Mouse (Mus musculus) olfactory bulb, adult 2 months (tissue): ENCODE measurements around the gene Necab2. TPM values are rescaled to one million over a fixed set of nuclear protein-coding genes. Genes with fewer than 3 reads are reported as not detected.

ENCODE experiments used
- H3K27ac ChIP-seq: fragments of 200-500 bp; 2 replicates; pipeline ENCODE4 v1.5.1; 2012; ENCODE audit warnings: low read depth, low read length; ENCODE audit not compliant: insufficient read depth
- H3K4me1 ChIP-seq: fragments of 200-500 bp; 2 replicates; pipeline ENCODE4 v1.6.1; 2012; ENCODE audit warnings: low read length; ENCODE audit not compliant: control insufficient read depth, insufficient read depth
- H3K4me3 ChIP-seq: fragments of 200-500 bp; 2 replicates; pipeline ENCODE4 v1.5.1; 2012; ENCODE audit warnings: mild to moderate bottlenecking, low read depth, low read length, moderate library complexity; ENCODE audit not compliant: insufficient read depth
- CTCF ChIP-seq: fragments of 200-500 bp; IDR thresholded peaks from 2 replicates; pipeline ENCODE4 v1.5.1; 2012; ENCODE audit warnings: low read depth, mild to moderate bottlenecking, low read length, moderate library complexity; ENCODE audit not compliant: insufficient read depth
- POLR2A ChIP-seq: fragments of 200-500 bp; IDR thresholded peaks from 2 replicates; pipeline ENCODE4 v1.6.1; 2012; ENCODE audit warnings: mild to moderate bottlenecking, low read depth, low read length, moderate library complexity; ENCODE audit not compliant: insufficient read depth
- WGBS: fragments of 180-500 bp; shearing (Covaris S2); methylation state at CpG from one replicate; pipeline ENCODE4 v1.1.7; 2018; 5-methylcytosine and 5-hydroxymethylcytosine counted together
- polyA plus RNA-seq: library from polyadenylated mRNA; stranded (reverse); fragments of >200 nt; gene quantifications from 2 replicates; pipeline ENCODE4 v1.2.4, GENCODE M21; 2012; ENCODE audit warnings: low replicate concordance; ENCODE audit not compliant: missing spikeins, insufficient read depth, insufficient read length

Necab2 gene
- not detected in 2 replicates for polyA plus RNA-seq

DNA sequence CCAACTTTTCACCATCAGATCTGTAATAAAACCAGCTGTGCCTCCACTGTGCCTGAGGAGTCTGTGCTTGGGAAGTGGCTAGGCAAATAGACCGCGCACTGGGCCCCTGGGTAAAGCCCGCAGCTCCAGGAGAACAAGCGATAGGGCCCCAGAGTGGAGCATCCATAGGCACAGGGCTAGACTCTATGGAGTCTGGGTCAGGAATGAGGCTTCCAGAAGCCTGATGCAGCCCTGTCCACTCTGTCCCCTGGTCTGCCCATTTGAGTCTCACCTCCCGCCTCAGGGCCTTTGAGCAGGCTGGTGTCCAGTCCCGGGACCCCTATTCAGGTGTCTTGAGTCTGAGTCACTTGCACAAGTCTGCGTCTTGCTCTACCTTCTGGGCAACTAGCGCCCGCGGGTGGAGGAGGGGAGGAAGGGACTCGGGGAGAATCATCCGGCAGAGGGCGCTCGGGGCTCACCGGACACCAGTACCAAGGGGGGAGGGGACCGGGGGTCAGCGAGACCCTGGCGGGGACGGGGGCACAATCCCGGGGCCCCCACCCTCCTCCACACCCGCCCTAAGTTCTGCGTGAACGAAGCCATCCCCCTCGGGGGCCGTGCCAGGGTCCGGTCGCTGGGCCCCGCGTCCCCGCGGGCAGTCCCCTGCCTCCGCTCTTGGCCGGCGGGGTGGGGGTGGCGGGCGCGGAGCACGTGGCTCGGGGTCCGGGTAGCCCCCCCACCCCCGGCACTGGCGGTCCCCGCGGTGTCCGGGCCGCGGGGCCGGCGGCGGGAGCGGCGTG, at the start of gene Necab2:
Necab2 (plus strand) TSS at position 509 of the 779 bp plus-strand sequence.
- peak within 1 kb of the TSS; percentile 50 for H3K4me3 ChIP-seq
- peaks cover 34% of the 10 kb centered on the region for H3K4me1 ChIP-seq
- no peak for TF ChIP-seq POLR2A
- TF ChIP-seq CTCF: peak; percentile 87
- 5% methylated on average over 43 of the region's 52 CpGs for WGBS
- H3K27ac ChIP-seq: 0 out of 2 replicates have a peak within 1 kb of the TSS, but pooled peaks have one; percentile 24

DNA sequence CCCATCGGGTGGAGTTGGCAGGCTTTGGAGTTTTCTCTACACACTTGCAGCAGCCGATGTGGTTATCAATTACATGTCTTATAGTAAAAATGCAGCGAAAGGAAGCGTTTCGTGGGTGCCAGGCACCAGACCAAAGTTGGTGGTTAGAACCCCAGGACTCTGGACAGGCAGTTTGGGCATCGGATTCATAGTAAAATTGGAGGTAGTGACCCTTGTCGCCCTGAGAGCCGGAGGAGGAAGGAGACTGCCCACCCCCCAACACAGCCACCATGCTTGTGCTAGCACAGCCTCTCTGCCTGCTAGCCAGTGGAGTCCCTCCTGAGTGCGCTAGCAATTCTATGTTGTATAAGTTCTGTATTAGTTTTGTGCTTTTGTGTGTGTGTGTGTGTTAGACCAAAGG, 48.0 kb upstream of the Necab2 start:
- Histone ChIP-seq H3K27ac (no peak overlapping the region), H3K4me3 (no peak overlapping the region), H3K4me1 (peaks cover 28% of the 10 kb centered on the region)
- WGBS: 80% methylated on average over 9 of the region's 9 CpGs
- TF ChIP-seq CTCF (no peak), POLR2A (no peak)

GRCm38 (mm10) chr8:119399255-119399654, 47.3 kb upstream of the Necab2 start:
- WGBS: 72% methylated on average over 6 of the region's 6 CpGs

DNA sequence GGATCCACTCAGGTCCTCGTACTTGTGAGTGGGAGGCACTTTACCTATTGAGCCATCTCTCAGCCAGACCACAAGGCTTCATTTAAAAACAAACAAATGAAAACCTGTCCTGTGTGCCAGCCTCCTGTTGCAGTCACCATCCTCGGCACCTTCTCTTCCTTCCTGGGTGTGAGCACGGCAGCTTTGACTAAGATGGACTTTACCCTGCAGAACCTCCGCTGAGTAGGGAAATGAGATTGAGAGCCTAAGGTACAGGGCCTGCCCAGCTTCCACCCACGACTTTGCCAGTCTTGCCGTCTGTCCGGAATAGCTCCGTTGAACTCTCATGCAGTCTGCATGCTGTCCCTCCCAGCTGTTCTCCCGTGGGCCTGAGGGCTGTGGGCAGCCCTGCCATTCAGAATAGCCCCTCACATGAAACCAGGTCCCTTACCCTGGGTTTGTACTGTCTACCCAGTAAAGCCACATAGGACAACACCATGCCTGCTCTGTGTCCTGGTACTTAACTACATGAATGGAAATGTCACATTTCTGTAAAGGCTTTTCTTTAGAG, 46.3 kb upstream of the Necab2 start:
- no peak overlapping the region for H3K27ac ChIP-seq
- TF ChIP-seq POLR2A (no peak), CTCF (no peak)
- 72% methylated on average over 9 of the region's 9 CpGs for WGBS

More at GRCm38 (mm10) chr8:119399255-119399654, 47.3 kb upstream of the Necab2 start:
- TF ChIP-seq POLR2A: no peak
- no peak for TF ChIP-seq CTCF
- Histone ChIP-seq H3K4me3 (no peak overlapping the region), H3K27ac (no peak overlapping the region), H3K4me1 (peaks cover 24% of the 10 kb centered on the region)

GRCm38 (mm10) chr8:119400904-119401303, 45.6 kb upstream of the Necab2 start:
- no peak overlapping the region for H3K27ac ChIP-seq
- 93% methylated on average over 3 of the region's 3 CpGs for WGBS
- no peak overlapping the region for H3K4me3 ChIP-seq
- TF ChIP-seq POLR2A: no peak
- no peak for TF ChIP-seq CTCF
- peaks cover 19% of the 10 kb centered on the region for H3K4me1 ChIP-seq

More for the DNA sequence above, 46.3 kb upstream of the Necab2 start:
- Histone ChIP-seq H3K4me1 (peaks cover 24% of the 10 kb centered on the region), H3K4me3 (no peak overlapping the region)

- H3K27ac ChIP-seq: no peak overlapping the region
- 76% methylated on average over 10 of the region's 10 CpGs for WGBS
- no peak overlapping the region for H3K4me3 ChIP-seq
- H3K4me1 ChIP-seq: peaks cover 8% of the 10 kb centered on the region
- no peak for TF ChIP-seq POLR2A
- no peak for TF ChIP-seq CTCF
Observed at GRCm38 (mm10) chr8:119403912-119404311, 42.6 kb upstream of the Necab2 start.

DNA sequence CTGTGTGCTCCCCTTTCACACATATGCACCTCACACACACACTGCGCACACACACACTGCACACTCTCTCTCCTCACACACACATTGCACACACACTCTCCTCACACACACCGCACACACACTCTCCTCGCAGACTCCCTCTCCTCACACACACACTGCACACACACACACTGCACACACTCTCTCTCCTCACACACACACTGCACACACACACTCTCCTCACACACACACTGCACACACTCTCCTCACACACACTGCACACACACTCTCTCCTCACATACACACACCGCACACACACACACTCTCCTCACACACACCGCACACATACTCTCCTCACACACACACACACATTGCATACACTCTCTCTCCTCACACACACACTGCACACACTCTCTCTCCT, 41.9 kb upstream of the Necab2 start:
- 0 out of 2 replicates have a peak, but pooled peaks cover 3% of the 10 kb centered on the region for H3K4me1 ChIP-seq
- whole genome bisulfite sequencing: 91% methylated on average over 5 of the region's 5 CpGs
- no peak for TF ChIP-seq POLR2A
- no peak for TF ChIP-seq CTCF
- H3K4me3 ChIP-seq: no peak overlapping the region
- no peak overlapping the region for H3K27ac ChIP-seq

GRCm38 (mm10) chr8:119408311-119408710, 38.2 kb upstream of the Necab2 start:
- H3K4me1 ChIP-seq: peaks cover 4% of the 10 kb centered on the region
- H3K27ac ChIP-seq: no peak overlapping the region
- TF ChIP-seq POLR2A: no peak
- no peak for TF ChIP-seq CTCF
- 89% methylated on average over 8 of the region's 8 CpGs for WGBS
- H3K4me3 ChIP-seq: no peak overlapping the region
